Mouse (Mus musculus): Measurements from ENCODE around the gene Tspo. TPM values are rescaled to one million over a fixed set of nuclear protein-coding genes. Genes with fewer than 3 reads are reported as not detected.

The Tspo gene
- total RNA-seq, 2 experiments from 2014 or later, result 78.3 to 85.3 TPM

DNA sequence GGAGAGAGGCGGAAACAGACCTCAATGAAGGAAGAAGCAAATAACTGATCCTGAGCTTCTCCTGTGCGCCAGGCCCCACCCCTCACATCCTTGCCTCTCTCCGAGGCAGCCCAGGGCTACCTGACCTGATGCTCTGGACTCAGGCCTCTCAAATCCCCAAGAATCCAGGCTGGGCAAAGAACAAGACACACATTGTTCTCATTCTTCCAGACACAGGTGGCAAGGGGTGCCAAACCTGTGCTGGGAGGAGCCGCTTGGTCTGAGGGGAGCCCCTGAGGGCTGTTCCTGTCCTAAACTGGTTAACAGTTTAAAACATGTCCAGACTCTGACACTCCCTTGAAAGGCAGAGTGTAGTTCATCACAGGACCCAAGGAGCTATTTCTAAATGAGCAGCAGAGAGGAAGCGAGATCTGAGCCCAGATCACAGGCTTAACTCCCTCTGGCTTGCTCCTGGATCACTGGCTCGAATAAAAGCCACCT lies 21.4 kb downstream of the Tspo start:
- no peak for DNase-seq

GRCm38 (mm10) chr15:83590841-83591240 lies 27.4 kb downstream of the Tspo start:
- DNase-seq, result no peak

GRCm38 (mm10) chr15:83591758-83592157 lies 28.4 kb downstream of the Tspo start:
- DNase-seq, result no peak

GRCm38 (mm10) chr15:83592260-83593188 lies 29.1 kb downstream of the Tspo start:
- DNase-seq, result no peak

GRCm38 (mm10) chr15:83593189-83593585 lies 29.8 kb downstream of the Tspo start:
- no peak for DNase-seq

DNA sequence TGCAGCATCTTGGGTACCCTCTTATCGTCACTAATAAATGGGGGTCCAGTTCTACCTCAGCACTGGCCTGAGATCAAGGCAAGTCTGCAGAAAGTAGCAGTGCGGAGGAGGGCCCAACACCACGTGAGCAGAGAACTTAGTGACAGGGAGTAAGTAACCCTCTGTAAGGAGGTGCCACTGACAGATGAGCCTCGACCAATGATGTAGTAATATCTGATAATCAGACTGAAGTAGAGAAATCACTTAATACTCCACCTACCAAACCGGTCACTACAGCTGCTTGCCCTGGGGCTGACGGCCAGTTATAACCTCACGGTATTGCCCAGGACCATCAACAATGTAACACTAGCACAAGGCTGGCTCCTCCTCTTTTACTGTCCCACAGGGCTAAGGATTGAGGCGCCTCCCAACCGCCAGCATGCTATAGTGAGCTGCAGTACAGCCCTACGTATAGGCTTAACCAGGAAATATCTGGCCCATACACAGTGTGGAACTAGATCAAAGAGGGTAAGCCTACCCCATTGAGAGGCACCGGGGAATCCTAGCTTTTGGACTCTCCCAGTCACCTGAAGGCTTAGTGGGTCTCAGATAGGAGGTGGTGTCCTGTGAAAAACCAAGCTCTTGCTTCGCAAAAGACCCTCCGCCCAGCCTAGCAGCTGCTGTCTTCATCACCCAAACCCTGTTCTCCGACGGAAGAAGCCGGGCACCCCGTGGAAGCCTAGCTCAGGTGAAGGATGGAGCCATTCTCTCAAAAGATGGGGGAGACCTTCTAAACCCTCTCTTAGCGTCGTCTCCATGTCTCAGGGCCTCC lies 30.5 kb downstream of the Tspo start:
- no peak for DNase-seq

DNA sequence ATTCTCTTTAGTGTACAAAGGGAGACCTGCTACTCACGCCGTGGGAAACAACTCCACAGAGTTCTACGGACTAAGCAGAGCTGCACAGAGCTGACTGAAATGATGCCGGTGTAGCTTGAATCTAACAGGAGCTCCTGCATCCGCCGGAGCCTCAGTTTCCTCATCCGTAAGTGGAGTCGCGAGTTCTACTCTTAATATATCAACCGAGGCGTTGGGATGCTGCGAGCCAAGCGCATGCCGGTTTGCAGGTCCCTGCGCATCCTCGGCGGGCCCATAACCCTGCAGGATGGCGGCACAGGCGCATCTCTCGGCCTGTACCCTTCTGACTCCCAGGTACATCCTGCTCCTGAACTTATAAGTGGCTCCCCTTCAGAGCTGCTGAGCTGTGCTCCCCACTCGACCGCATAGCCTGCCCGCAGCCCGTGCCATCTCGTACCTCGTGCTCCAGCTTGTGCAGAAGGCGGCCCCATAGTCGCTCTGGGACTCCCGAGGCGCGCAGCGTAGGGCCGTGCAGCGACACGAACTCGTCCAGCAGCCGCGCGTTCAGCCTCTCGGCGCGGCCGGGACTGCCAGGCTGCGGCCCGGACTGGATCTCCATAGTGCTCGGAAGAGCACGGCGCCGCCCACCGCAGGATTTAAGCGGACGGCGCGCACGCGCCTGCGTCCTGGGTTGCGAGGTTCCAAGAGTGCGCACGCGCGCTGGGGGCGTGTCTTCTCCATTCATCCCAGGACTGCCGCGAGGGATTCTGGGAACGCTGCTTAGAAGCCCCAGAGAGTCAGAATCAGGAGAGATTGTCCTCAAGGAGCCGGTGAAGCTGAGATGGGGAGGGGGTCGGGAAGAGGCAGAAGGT lies 31.3 kb downstream of the Tspo start, which contains the start of gene Ttll12:
Ttll12 (minus strand) TSS at position 645 of the 851 bp plus-strand sequence.
- peak; percentile 96 for DNase-seq

GRCm38 (mm10) chr15:83595364-83595711 lies 31.9 kb downstream of the Tspo start:
- DNase-seq, result no peak

GRCm38 (mm10) chr15:83596833-83597232 lies 33.4 kb downstream of the Tspo start:
- DNase-seq, result no peak

- no peak for DNase-seq
Measured at GRCm38 (mm10) chr15:83601185-83601584, 37.8 kb downstream of the Tspo start.

GRCm38 (mm10) chr15:83602372-83603045 lies 39.1 kb downstream of the Tspo start:
- DNase-seq, result peak; percentile 24

DNA sequence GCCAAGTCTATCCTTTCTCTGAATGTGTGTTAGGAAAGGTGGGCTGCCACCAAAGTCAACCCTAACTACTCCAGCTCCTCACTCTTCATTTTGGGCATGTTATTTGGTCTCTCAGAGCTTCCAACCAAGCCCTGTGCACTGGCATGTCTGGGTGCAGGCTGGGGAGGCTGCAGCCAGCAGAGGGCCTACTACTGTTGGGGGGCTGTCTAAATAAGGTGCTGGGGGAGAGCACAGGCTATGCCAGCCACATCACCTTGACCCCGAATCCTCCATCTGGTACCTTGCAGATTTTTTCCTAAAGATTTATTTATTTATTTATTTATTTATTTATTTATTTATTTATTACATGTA lies 39.6 kb downstream of the Tspo start:
- no peak for DNase-seq

GRCm38 (mm10) chr15:83603426-83603825 lies 40.0 kb downstream of the Tspo start:
- no peak for DNase-seq

GRCm38 (mm10) chr15:83606216-83606615 lies 42.8 kb downstream of the Tspo start:
- DNase-seq, result no peak

DNA sequence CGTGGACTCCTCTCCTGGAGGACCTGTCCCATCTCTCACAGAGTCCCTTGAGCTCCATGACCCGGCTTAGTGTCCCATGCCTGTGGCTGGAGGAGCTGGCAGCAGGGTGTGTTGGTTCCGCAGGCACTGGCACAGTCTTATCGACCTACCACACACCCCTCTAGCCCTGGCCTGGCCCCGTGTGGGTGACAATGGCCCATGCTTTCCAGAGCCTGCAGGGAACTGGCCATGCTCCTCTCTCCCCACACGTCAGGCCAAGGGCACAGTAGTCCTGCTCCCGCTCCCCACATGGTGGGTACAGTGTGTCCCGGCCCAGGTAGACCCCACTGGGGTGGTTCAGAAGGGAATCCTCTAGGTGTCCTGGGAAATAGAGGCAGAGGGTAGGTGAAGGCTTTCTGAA lies 43.3 kb downstream of the Tspo start:
- DNase-seq, result no peak

- peak; percentile 85 for DNase-seq
Measured at GRCm38 (mm10) chr15:83607115-83607802, 43.9 kb downstream of the Tspo start.

- no peak for DNase-seq
Measured at GRCm38 (mm10) chr15:83615245-83615644, 51.9 kb downstream of the Tspo start.

All from heart, postnatal 4 days (tissue).